Mouse (Mus musculus): ENCODE results near the gene Ilf2. TPM values are rescaled to one million over a fixed set of nuclear protein-coding genes. Genes with fewer than 3 reads are reported as not detected.

Gene Ilf2
- total and polyA plus RNA-seq, 2 experiments = 6.9 to 13.2 TPM

DNA sequence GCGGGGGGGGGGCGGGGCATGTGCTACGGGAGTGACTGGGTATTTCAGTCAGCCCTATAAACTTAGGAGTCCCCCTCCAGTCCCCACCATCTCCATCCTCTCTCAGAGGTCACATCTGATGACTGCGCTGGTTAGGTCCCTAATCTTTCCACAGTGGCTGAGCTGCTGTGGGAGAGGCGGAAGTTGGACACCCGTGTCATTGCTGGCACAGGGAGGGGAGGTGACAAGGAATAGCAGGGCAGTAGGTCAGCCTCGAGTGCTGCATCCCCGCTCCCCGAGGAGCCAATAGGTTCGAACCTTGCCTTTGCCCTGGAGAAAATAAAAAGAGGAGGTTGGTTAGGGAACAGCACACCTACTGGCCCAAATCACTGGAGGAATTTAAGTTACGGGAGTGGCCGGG, 25.1 kb upstream of the Ilf2 start:
- H3K4me1 ChIP-seq (ENCODE audit: control insufficient read depth, insufficient read depth, low read length) = no peaks in the 10 kb centered on the region; the same call in 1 of the 2 replicates
- H3K27me3 ChIP-seq (ENCODE audit: control insufficient read depth, insufficient read depth, low read length) = no peaks in the 10 kb centered on the region
- H3K4me3 ChIP-seq (ENCODE audit: insufficient read depth, low read depth, low read length) = no peak overlapping the region
- H3K9ac ChIP-seq (ENCODE audit: low read depth, low read length) = no peak overlapping the region
- no peak for DNase-seq (ENCODE audit: extremely low read depth, low read depth, low spot score)
- H3K79me2 ChIP-seq (ENCODE audit: control insufficient read depth, insufficient read depth, low read length) = no peaks in the 10 kb centered on the region
- no peak for TF ChIP-seq CTCF (IDR thresholded peaks at IDR 0.05; ENCODE audit: low read depth, low read length)
- no peak for TF ChIP-seq POLR2A (IDR thresholded peaks at IDR 0.05; ENCODE audit: extremely low read depth, insufficient read depth, low read length)
- H3K36me3 ChIP-seq (ENCODE audit: control insufficient read depth, insufficient read depth, low read length) = no peaks in the 10 kb centered on the region
- 0 out of 2 replicates have a peak overlapping the region, but pooled peaks have one; percentile 10 for H3K27ac ChIP-seq (replicated peaks; ENCODE audit: insufficient read depth, low read depth, low read length)
- 38% methylated on average over 12 of the region's 12 CpGs for WGBS

DNA sequence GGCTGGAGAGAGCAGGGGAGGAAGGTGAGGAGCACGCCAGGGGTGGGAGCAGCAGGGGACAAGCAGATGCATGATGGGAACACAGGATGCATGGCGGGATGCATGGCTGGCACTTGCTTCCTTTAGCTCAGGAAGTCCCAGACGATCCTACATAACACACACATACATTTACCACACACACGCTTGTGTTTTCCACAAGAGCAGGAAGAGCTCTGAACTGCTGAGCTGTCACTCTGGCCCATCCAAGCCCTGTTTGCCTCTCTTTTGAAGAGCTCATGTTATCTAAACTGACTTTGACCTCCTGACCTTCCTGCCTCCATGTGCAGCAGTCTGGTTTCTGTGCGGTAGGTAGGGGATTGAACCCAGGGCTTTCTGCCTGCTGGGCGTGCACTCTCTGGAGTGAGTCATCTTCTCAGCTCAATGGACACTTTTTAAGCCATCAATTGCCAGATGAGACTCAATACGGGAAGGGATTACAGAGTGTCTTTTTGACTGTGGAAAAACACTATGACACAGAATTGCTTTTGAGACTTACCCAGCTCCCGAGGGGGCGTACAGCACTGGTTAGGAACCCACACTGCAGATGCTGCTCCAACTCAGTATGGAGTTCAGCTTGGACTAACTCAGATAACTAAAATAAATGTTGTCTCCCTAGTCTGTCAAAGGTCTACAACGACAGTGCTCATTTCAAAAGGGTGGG, 24.4 kb upstream of the Ilf2 start:
- Histone ChIP-seq H3K79me2 (ENCODE audit: control insufficient read depth, insufficient read depth, low read length) (no peaks in the 10 kb centered on the region), H3K4me3 (ENCODE audit: insufficient read depth, low read depth, low read length) (peak overlapping the region; percentile 12; the same call in 1 of the 2 replicates), H3K27me3 (ENCODE audit: control insufficient read depth, insufficient read depth, low read length) (no peaks in the 10 kb centered on the region), H3K27ac (replicated peaks; ENCODE audit: insufficient read depth, low read depth, low read length) (0 out of 2 replicates have a peak overlapping the region, but pooled peaks have one; percentile 10), H3K4me1 (ENCODE audit: control insufficient read depth, insufficient read depth, low read length) (no peaks in the 10 kb centered on the region; the same call in 1 of the 2 replicates), H3K9ac (ENCODE audit: low read depth, low read length) (no peak overlapping the region), H3K36me3 (ENCODE audit: control insufficient read depth, insufficient read depth, low read length) (no peaks in the 10 kb centered on the region)
- WGBS = 56% methylated on average over 10 of the region's 10 CpGs
- no peak for TF ChIP-seq CTCF (IDR thresholded peaks at IDR 0.05; ENCODE audit: low read depth, low read length)
- TF ChIP-seq POLR2A (IDR thresholded peaks at IDR 0.05; ENCODE audit: extremely low read depth, insufficient read depth, low read length) = no peak
- no peak for DNase-seq (ENCODE audit: extremely low read depth, low read depth, low spot score)

DNA sequence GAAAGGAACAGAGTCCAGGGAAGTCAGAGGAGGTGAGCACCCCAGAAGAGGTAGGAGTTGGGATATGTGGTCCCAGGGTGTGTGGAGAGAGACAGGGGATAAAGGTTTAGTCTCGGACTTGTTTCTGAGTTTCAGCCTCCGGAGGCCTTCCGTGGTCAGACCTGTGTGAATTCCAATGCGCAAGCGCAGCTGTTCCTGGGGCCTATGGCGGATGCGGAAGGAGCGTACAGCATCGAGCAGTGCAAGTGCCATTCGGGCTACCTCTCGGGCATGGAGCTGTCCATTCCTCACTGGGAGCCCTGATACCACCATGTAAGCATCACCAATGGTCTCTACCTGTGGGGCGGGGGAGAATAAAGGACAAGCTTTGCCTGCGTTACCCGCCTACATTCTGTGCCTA, 21.0 kb upstream of the Ilf2 start:
- WGBS = 93% methylated on average over 14 of the region's 14 CpGs

DNA sequence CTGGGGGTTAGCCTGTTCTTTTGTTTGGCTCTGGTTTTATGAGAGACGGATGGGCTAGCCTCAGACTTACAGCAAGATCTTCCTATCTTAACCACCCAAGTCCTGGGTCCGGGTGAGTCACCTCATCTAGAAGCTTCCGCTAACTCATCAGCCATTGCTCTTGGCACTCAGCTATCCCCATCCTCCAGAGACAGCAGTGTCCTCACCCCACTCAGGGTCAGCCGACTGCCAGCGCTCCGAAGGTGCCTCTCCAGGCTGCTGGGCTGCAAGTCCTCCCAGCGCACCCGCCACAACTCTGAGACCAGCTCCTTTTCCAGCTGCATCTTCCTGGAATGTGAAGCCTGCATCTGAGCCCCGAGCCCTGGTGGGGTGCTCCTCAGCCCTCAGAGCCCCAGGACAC, 16.2 kb upstream of the Ilf2 start:
- Histone ChIP-seq H3K27me3 (ENCODE audit: control insufficient read depth, insufficient read depth, low read length) (peaks cover 2% of the 10 kb centered on the region), H3K79me2 (ENCODE audit: control insufficient read depth, insufficient read depth, low read length) (no peaks in the 10 kb centered on the region; the same call in 1 of the 2 replicates), H3K36me3 (ENCODE audit: control insufficient read depth, insufficient read depth, low read length) (no peaks in the 10 kb centered on the region), H3K27ac (replicated peaks; ENCODE audit: insufficient read depth, low read depth, low read length) (no peak overlapping the region), H3K4me3 (ENCODE audit: insufficient read depth, low read depth, low read length) (no peak overlapping the region), H3K9ac (ENCODE audit: low read depth, low read length) (no peak overlapping the region), H3K4me1 (ENCODE audit: control insufficient read depth, insufficient read depth, low read length) (no peaks in the 10 kb centered on the region)
- no peak for DNase-seq (ENCODE audit: extremely low read depth, low read depth, low spot score)
- TF ChIP-seq POLR2A (IDR thresholded peaks at IDR 0.05; ENCODE audit: extremely low read depth, insufficient read depth, low read length) (no peak), CTCF (IDR thresholded peaks at IDR 0.05; ENCODE audit: low read depth, low read length) (no peak)
- WGBS = 79% methylated on average over 9 of the region's 9 CpGs

More for the DNA sequence above, 21.0 kb upstream of the Ilf2 start:
- Histone ChIP-seq H3K79me2 (ENCODE audit: control insufficient read depth, insufficient read depth, low read length) (no peaks in the 10 kb centered on the region), H3K27ac (replicated peaks; ENCODE audit: insufficient read depth, low read depth, low read length) (no peak overlapping the region), H3K36me3 (ENCODE audit: control insufficient read depth, insufficient read depth, low read length) (no peaks in the 10 kb centered on the region), H3K27me3 (ENCODE audit: control insufficient read depth, insufficient read depth, low read length) (no peaks in the 10 kb centered on the region), H3K9ac (ENCODE audit: low read depth, low read length) (no peak overlapping the region), H3K4me1 (ENCODE audit: control insufficient read depth, insufficient read depth, low read length) (no peaks in the 10 kb centered on the region; the same call in 1 of the 2 replicates), H3K4me3 (ENCODE audit: insufficient read depth, low read depth, low read length) (no peak overlapping the region)
- DNase-seq (ENCODE audit: extremely low read depth, low read depth, low spot score) = no peak
- TF ChIP-seq CTCF (IDR thresholded peaks at IDR 0.05; ENCODE audit: low read depth, low read length) = no peak
- TF ChIP-seq POLR2A (IDR thresholded peaks at IDR 0.05; ENCODE audit: extremely low read depth, insufficient read depth, low read length) = no peak

DNA sequence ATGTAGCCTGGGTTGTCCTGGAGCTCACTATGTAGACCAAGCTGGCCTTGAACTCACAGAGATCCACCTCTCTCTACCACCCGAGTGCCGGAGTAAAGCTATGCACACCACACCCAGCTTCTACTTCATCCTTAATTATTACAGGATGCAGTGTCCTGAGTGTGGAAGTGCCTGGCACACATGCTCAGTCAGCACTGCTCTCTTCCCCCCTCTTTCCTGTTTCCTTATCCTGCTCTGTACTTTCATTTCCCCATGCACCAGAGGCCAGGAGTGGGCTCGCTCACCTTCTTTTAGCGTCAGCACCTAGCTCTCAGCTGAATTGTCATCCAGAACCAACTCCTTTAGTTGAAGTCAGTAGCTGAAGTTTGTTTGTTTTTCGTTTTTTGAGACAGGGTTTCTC, 15.6 kb upstream of the Ilf2 start:
- 66% methylated on average over 5 of the region's 5 CpGs for WGBS

DNA sequence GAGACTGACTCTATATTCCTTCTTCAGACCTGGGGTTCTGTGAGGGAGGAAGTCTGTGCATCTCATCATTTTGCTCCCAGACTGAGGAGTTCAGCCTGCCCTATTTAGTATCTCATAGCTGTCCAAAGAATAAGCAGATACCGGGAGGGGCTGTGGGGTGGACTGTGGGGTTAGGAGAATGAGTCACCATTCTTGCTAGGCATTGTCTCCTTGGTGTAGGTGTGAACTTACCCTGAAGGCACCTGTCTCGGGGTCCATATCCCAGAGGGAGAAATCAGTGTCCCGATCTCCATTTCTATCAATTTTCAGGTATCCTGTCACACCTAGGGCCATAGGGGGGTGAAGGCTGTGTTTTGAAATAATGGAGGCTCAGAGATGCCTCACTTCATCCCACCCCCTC, 14.0 kb upstream of the Ilf2 start:
- whole genome bisulfite sequencing = 73% methylated on average over 3 of the region's 3 CpGs
- Histone ChIP-seq H3K4me3 (ENCODE audit: insufficient read depth, low read depth, low read length) (no peak overlapping the region), H3K27me3 (ENCODE audit: control insufficient read depth, insufficient read depth, low read length) (peaks cover 13% of the 10 kb centered on the region), H3K27ac (replicated peaks; ENCODE audit: insufficient read depth, low read depth, low read length) (no peak overlapping the region), H3K36me3 (ENCODE audit: control insufficient read depth, insufficient read depth, low read length) (no peaks in the 10 kb centered on the region), H3K79me2 (ENCODE audit: control insufficient read depth, insufficient read depth, low read length) (no peaks in the 10 kb centered on the region; the same call in 1 of the 2 replicates), H3K4me1 (ENCODE audit: control insufficient read depth, insufficient read depth, low read length) (no peaks in the 10 kb centered on the region), H3K9ac (ENCODE audit: low read depth, low read length) (no peak overlapping the region)
- DNase-seq (ENCODE audit: extremely low read depth, low read depth, low spot score) = no peak
- TF ChIP-seq CTCF (IDR thresholded peaks at IDR 0.05; ENCODE audit: low read depth, low read length) = no peak
- TF ChIP-seq POLR2A (IDR thresholded peaks at IDR 0.05; ENCODE audit: extremely low read depth, insufficient read depth, low read length) = no peak

More for the DNA sequence above, 15.6 kb upstream of the Ilf2 start:
- H3K79me2 ChIP-seq (ENCODE audit: control insufficient read depth, insufficient read depth, low read length) = no peaks in the 10 kb centered on the region; the same call in 1 of the 2 replicates
- no peak for DNase-seq (ENCODE audit: extremely low read depth, low read depth, low spot score)
- no peak overlapping the region for H3K27ac ChIP-seq (replicated peaks; ENCODE audit: insufficient read depth, low read depth, low read length)
- H3K9ac ChIP-seq (ENCODE audit: low read depth, low read length) = no peak overlapping the region
- TF ChIP-seq CTCF (IDR thresholded peaks at IDR 0.05; ENCODE audit: low read depth, low read length) (no peak), POLR2A (IDR thresholded peaks at IDR 0.05; ENCODE audit: extremely low read depth, insufficient read depth, low read length) (no peak)
- H3K4me1 ChIP-seq (ENCODE audit: control insufficient read depth, insufficient read depth, low read length) = no peaks in the 10 kb centered on the region
- H3K27me3 ChIP-seq (ENCODE audit: control insufficient read depth, insufficient read depth, low read length) = peaks cover 8% of the 10 kb centered on the region
- no peaks in the 10 kb centered on the region for H3K36me3 ChIP-seq (ENCODE audit: control insufficient read depth, insufficient read depth, low read length)
- H3K4me3 ChIP-seq (ENCODE audit: insufficient read depth, low read depth, low read length) = no peak overlapping the region

Data from liver, adult 2 months (tissue).